Mouse (Mus musculus) stomach, embryonic 16.5 days (tissue): ENCODE results near the gene Dll3. TPM values are rescaled to one million over a fixed set of nuclear protein-coding genes. Genes with fewer than 3 reads are reported as not detected.

Experiments used
- ATAC-seq: fragments of 200-750 bp; cut with Nextera tagmentation; 2 replicates; pipeline ENCODE4 v1.8.0; 2017; ENCODE audit warnings: moderate number of reproducible peaks, moderate TSS enrichment; ENCODE audit not compliant: insufficient read depth, low FRiP score
- H3K27ac ChIP-seq: fragments of 300-500 bp; sonication (generic); 2 replicates; pipeline ENCODE4 v1.5.1; 2014; ENCODE audit warnings: low read length
- H3K27me3 ChIP-seq: fragments of 300-500 bp; sonication (generic); 2 replicates; pipeline ENCODE4 v1.6.1; 2014; ENCODE audit warnings: low read length, control low read depth, mixed read lengths; ENCODE audit not compliant: control insufficient read depth, insufficient read depth
- H3K36me3 ChIP-seq: fragments of 300-500 bp; sonication (generic); 2 replicates; pipeline ENCODE4 v1.6.1; 2014; ENCODE audit warnings: low read length; ENCODE audit not compliant: control insufficient read depth, insufficient read depth
- H3K4me1 ChIP-seq: fragments of 300-500 bp; sonication (generic); 2 replicates; pipeline ENCODE4 v1.6.1; 2014; ENCODE audit warnings: low read length, control low read depth, mixed read lengths; ENCODE audit not compliant: control insufficient read depth, insufficient read depth
- H3K4me2 ChIP-seq: fragments of 300-500 bp; sonication (generic); 2 replicates; pipeline ENCODE4 v1.6.1; 2014; ENCODE audit warnings: low read depth, low read length, mixed read lengths
- H3K4me3 ChIP-seq: fragments of 300-500 bp; sonication (generic); replicated peaks from 2 replicates; pipeline ENCODE4 v1.5.1; 2014; ENCODE audit warnings: mild to moderate bottlenecking, low read length
- H3K9ac ChIP-seq: fragments of 300-500 bp; sonication (generic); 2 replicates; pipeline ENCODE4 v1.6.1; 2014; ENCODE audit warnings: low read length
- H3K9me3 ChIP-seq: fragments of 300-500 bp; sonication (generic); replicated peaks from 2 replicates; pipeline ENCODE4 v1.6.1; 2016; ENCODE audit warnings: low read length, control low read depth; ENCODE audit not compliant: control insufficient read depth
- WGBS: fragments of 180-500 bp; shearing (Covaris S2); extraction: QIAGEN DNeasy Blood & Tissue Kit; methylation state at CpG from one replicate; pipeline ENCODE4 v1.1.7; 2014; 5-methylcytosine and 5-hydroxymethylcytosine counted together
- polyA plus RNA-seq: library from polyadenylated mRNA; unstranded; fragments of >200 nt; fragmentation: Nextera tagmentation; extraction: Ambion mirVana; gene quantifications from 2 replicates; pipeline ENCODE4 v1.2.1, GENCODE M21; 2015

Gene Dll3
- polyA plus RNA-seq, 1 experiment from 2014 or later = 1.3 TPM

DNA sequence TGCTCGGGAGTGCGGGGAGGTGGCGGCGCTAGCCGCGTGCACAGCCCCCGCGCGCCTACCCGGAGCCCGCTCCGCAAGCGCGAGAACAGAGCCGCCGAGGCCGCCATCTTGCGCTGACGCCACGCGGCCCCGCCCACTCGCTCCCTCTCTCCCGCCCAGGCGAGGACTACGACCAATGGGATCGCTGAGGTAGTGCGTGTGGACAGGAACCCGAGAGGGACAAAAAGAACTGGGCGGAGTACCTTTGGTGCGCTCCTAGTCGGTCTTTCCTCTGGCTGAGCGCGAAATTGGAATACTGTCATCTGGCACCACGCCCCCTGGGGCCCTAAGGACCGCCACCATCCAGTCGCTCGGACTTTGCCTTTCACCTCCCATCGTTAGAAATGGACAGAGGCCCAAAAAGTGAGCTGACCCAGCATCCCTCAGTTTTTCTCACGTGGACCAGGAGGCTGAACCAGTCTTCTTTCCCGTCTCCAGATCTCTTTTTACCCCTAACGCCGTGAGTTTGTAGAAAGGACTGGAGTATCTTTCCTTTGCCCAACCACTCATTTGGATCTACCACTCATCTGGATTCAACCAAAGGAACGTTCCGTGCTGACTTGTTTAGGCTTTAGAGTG, 10.0 kb upstream of the Dll3 start, which contains the start of gene Timm50:
TSS of gene Timm50 (minus strand) at position 147 of the 618 bp plus-strand sequence.
- H3K9ac ChIP-seq = peak within 1 kb of the TSS; percentile 90
- WGBS = under 1% methylated on average over 45 of the region's 45 CpGs

DNA sequence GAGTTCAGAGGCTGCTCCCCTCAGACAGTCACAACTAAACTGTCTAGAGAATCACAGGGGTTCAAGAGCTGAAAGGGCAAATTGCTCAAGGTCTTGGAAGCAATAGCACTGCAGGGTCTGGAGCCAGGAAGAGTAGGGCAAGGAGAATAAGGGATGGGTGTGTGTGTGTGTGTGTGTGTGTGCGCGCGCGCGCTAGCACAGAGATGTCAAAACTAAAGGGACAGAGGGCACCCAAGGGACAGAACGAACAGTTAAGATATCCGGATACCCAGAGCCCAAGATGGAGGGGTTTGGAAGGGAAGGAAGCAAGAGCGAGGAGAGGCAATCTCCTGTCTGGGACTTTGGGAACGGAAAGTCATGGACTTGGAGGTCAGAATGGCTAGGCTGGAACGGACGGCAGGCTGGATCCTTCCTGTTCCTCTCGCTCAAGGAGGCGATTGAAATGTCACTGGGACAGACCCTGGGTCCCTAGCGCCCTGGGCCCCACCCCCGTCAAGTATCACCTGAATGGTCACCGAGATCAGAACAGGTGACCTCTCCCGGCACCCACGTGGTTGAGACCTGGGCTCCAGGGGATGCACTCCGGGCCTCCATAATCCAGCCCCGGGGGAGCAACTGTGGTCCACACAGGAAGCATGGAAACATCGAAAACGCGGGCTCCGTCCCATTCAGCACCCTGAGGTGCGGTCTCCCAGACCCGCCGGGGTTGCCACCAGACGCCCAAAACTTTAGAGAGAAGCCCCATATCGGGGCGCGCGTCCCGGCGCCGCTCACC, 9.3 kb upstream of the Dll3 start:
- Histone ChIP-seq H3K36me3 (peaks cover 14% of the 10 kb centered on the region), H3K27ac (peak overlapping the region; percentile 43; the same call in 1 of the 2 replicates), H3K9me3 (no peaks in the 10 kb centered on the region), H3K4me2 (peak overlapping the region; percentile 79), H3K4me3 (peak overlapping the region; percentile 64), H3K9ac (peak overlapping the region; percentile 90), H3K27me3 (no peaks in the 10 kb centered on the region), H3K4me1 (peaks cover 8% of the 10 kb centered on the region)
- peak; percentile 64 for ATAC-seq
- 3% methylated on average over 35 of the region's 35 CpGs for WGBS

More for the DNA sequence above, 10.0 kb upstream of the Dll3 start, which contains the start of gene Timm50:
- peaks cover 8% of the 10 kb centered on the region for H3K4me1 ChIP-seq
- peak within 1 kb of the TSS; percentile 79 for H3K4me2 ChIP-seq
- H3K27me3 ChIP-seq = no peaks in the 10 kb centered on the region
- peaks cover 17% of the 10 kb centered on the region for H3K36me3 ChIP-seq
- ATAC-seq = peak; percentile 97
- peak within 1 kb of the TSS; percentile 43; the same call in 1 of the 2 replicates for H3K27ac ChIP-seq
- H3K9me3 ChIP-seq = no peaks in the 10 kb centered on the region
- peak within 1 kb of the TSS; percentile 64 for H3K4me3 ChIP-seq

DNA sequence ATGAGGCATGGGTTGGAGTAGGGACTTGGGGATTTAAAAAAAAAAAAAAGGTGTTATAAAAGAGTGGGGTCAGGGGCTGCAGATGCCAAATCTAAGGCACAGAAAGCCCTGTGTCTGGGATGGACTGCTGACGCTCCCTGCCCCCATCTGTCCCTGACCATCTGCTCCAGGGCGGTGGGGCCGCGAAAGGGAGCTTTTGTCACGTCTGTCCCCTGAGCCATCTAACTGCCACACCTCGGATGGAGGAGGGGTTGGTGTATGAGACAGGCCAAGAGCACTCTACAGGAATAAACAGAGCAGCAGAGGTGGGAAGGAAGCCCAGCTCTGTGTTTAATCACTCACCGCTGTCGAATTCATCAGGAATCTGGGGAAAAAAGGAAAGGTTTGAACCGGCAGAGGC, 7.7 kb upstream of the Dll3 start:
- Histone ChIP-seq H3K27me3 (no peaks in the 10 kb centered on the region), H3K36me3 (peaks cover 7% of the 10 kb centered on the region), H3K9ac (no peak overlapping the region), H3K4me2 (no peak overlapping the region), H3K27ac (no peak overlapping the region), H3K9me3 (no peaks in the 10 kb centered on the region), H3K4me1 (peaks cover 8% of the 10 kb centered on the region), H3K4me3 (no peak overlapping the region)
- WGBS = 48% methylated on average over 9 of the region's 9 CpGs
- no peak for ATAC-seq

DNA sequence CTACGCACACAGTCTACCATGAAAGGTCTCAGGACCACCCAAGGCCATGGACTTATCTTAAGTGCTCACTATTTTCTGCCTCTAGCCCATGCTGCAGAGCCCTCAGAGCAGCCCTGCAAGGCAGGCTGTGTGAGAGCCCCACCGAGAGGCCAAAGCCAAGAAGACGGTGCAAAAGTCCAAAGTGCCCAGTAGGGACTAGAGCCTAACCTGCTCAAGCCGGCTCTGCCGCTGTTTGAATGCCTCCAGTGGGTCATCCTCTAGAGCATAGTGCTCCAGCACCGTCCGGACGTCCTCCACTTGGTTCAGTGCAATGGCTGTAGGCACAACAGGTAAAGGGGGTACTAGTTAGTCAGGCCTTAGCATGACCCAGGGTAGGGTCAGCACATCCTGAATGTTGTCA, 4.2 kb upstream of the Dll3 start:
- Histone ChIP-seq H3K36me3 (peaks cover 8% of the 10 kb centered on the region), H3K9ac (no peak overlapping the region), H3K4me3 (no peak overlapping the region), H3K9me3 (no peaks in the 10 kb centered on the region), H3K27me3 (peaks cover 9% of the 10 kb centered on the region), H3K27ac (no peak overlapping the region), H3K4me2 (no peak overlapping the region), H3K4me1 (peaks cover 14% of the 10 kb centered on the region)
- WGBS = 93% methylated on average over 8 of the region's 8 CpGs
- ATAC-seq = no peak

DNA sequence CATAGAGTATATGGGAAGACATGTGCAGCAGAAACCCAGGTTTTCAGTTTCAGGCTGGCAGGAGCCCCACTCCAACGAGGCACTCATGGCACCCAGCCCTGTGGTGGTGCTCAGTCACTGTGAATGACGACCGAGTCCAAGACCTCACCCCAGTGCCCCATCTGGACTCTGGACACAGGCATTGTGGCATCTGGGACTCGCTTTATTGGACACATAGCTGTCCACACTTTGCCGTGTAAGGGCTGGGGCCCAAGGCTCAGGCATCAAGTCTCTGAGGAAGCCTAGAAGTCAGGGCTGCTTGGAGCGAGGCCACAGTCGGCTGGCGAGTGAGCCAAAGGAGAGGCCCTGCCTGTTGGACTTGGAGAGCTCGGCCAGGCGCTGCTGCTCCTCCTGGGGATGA, 3.6 kb upstream of the Dll3 start:
- no peak for ATAC-seq
- Histone ChIP-seq H3K4me3 (no peak overlapping the region), H3K9ac (no peak overlapping the region), H3K27ac (no peak overlapping the region), H3K27me3 (peaks cover 14% of the 10 kb centered on the region), H3K4me1 (peaks cover 9% of the 10 kb centered on the region), H3K36me3 (peaks cover 8% of the 10 kb centered on the region), H3K9me3 (no peaks in the 10 kb centered on the region), H3K4me2 (no peak overlapping the region)
- 90% methylated on average over 10 of the region's 10 CpGs for WGBS

DNA sequence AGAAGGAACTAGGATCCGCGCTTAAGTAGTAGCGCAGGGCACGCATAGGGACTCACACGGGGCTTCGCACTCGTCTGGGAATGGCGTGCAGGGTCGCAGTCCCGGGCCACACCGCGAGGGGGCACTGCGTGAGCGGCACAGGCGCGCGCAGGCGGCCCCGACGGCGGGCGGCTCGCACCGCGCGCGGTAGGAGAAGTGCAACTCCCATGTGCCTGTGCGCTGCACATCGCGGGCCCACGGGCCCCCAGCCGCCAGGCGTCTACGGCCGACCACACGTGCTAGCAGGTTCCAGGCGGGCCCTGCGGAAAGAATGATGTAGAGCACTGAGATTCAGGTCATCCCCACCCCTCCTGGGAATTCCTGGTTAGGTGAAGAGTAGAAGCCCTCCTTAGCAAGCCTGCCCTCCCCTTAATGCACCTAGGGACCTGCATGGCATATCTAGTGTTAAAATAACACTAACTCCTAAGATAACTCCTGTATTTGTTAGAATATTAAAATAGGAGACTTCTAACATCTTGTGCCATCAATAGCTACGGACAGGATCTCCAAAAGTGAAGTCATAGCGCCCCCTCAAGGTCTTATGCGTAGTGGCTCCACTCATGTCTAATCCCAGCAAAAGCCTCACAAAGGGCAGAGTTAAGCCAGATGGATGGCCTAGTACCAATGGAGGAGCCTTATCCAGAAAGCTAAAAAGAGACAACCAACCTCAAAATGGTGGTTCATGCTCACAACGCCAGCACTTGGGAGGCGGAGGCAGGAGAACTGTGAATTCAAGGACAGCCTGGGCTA, 3.0 kb downstream of the Dll3 start:
- Histone ChIP-seq H3K4me3 (no peak overlapping the region), H3K4me2 (peak overlapping the region; percentile 20; the same call in 1 of the 2 replicates)

DNA sequence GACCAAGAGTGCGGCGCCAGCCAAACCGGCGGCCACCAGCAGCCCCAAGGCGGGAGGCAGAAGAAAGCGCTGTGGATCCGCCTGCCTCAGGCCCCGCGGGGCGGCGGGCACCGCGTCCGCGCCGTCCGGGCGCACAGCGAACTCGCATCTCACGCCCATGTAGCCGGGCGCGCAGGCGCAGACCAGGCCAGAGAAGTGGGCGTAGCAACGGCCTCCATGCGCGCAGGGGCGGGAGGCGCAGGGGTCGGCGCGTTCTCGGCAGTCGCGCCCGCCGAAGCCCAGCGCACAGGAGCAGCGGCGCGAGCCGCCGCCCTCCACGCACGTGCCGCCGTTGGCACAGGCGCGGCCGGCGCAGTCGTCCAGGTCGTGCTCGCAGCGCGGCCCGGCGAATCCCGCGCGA, 7.6 kb downstream of the Dll3 start:
- H3K4me2 ChIP-seq = peak overlapping the region; percentile 73
- peak overlapping the region; percentile 70 for H3K9ac ChIP-seq
- H3K9me3 ChIP-seq = no peaks in the 10 kb centered on the region
- WGBS = 3% methylated on average over 63 of the region's 63 CpGs
- peak overlapping the region; percentile 54 for H3K4me3 ChIP-seq
- H3K4me1 ChIP-seq = peaks cover 5% of the 10 kb centered on the region; the same call in 1 of the 2 replicates
- peaks cover 60% of the 10 kb centered on the region for H3K27me3 ChIP-seq
- H3K27ac ChIP-seq = no peak overlapping the region
- H3K36me3 ChIP-seq = no peaks in the 10 kb centered on the region
- peak; percentile 74 for ATAC-seq

More for the DNA sequence above, 3.0 kb downstream of the Dll3 start:
- Histone ChIP-seq H3K27me3 (peaks cover 51% of the 10 kb centered on the region), H3K27ac (no peak overlapping the region), H3K9ac (no peak overlapping the region), H3K4me1 (peaks cover 8% of the 10 kb centered on the region; the same call in 1 of the 2 replicates), H3K9me3 (no peaks in the 10 kb centered on the region), H3K36me3 (no peaks in the 10 kb centered on the region)
- ATAC-seq = no peak
- WGBS = 24% methylated on average over 43 of the region's 43 CpGs

DNA sequence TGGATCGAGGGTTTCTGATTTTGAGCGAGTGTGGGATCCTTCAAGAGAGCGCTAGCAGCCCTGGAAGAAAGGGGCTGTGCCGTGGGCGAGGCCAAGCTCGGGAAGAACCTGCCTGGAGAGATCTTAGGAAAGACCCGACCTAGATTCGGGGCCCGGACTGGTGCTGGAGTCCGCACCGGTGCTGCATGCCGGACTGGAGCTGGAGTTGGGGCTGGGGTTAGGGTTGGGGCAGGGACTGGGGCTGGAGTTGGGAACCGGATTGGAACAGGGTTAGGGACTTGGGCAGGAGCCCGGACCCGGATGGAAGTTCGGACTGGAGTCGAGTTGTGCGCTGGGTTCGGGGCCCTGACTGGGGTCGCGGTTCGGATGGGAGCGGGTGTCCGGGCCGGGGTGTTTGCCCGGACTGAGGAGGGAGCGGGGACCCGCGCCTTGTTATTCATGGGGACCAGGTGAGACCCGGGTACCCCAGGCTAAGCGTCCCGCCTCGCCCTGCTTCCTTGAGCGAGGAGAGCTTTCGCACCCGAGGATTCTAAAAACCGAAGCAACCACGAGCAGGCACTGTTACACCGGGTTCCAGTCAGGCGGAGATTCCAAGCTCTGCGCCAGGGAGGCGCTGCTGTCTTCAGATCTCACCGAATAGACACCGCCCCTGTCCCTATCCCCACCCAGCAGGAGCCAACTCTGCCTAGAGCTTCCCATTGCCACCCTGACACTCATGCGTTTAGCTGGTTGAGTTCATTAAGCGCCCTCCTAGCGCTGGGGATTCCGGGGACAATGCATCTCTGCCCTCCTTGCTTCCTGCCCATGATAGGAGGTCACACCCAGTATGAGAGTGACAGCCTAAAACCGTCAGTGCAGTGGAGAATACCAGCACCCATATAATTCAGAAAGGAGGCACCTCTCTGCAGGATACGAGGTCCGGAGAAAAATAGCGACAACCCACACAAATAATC, 11.1 kb downstream of the Dll3 start, which contains the start of gene Selenov:
TSS of gene Selenov (minus strand) at position 549 of the 953 bp plus-strand sequence.
- peaks cover 63% of the 10 kb centered on the region for H3K27me3 ChIP-seq
- WGBS = 1% methylated on average over 52 of the region's 52 CpGs

More for the DNA sequence above, 11.1 kb downstream of the Dll3 start, which contains the start of gene Selenov:
- H3K4me1 ChIP-seq = peaks cover 5% of the 10 kb centered on the region; the same call in 1 of the 2 replicates
- peak within 1 kb of the TSS; percentile 57 for H3K4me2 ChIP-seq
- peak within 1 kb of the TSS; percentile 57 for H3K9ac ChIP-seq
- H3K9me3 ChIP-seq = no peaks in the 10 kb centered on the region
- ATAC-seq = peak; percentile 52; the same call in 1 of the 2 replicates
- H3K27ac ChIP-seq = no peak within 1 kb of the TSS
- peak within 1 kb of the TSS; percentile 31 for H3K4me3 ChIP-seq
- no peaks in the 10 kb centered on the region for H3K36me3 ChIP-seq
